Mouse (Mus musculus) bone marrow macrophage, adult 2 months (primary cell): ENCODE results near the gene Amy1. TPM values are rescaled to one million over a fixed set of nuclear protein-coding genes. Genes with fewer than 3 reads are reported as not detected.
"Not testable (repeated sequence)": the region's sequence is repeated elsewhere in the genome, so short reads cannot be mapped to it uniquely, and the experiment has no call there.

Experiments used
- H3K27ac ChIP-seq: 2 replicates; pipeline ENCODE4 v1.5.1; 2012; ENCODE audit warnings: low read depth, low read length; ENCODE audit not compliant: insufficient read depth
- H3K4me1 ChIP-seq: 2 replicates; pipeline ENCODE4 v1.6.1; 2012; ENCODE audit warnings: low read length; ENCODE audit not compliant: control insufficient read depth, insufficient read depth
- H3K4me3 ChIP-seq: 2 replicates; pipeline ENCODE4 v1.5.1; 2012; ENCODE audit warnings: mild to moderate bottlenecking, low read length, moderate library complexity; ENCODE audit not compliant: insufficient read depth
- CTCF ChIP-seq: IDR thresholded peaks from 2 replicates; pipeline ENCODE4 v1.5.1; 2012; ENCODE audit warnings: low read depth, mild to moderate bottlenecking, low read length, moderate library complexity
- POLR2A ChIP-seq: IDR thresholded peaks from 2 replicates; pipeline ENCODE4 v1.6.1; 2012; ENCODE audit warnings: mild to moderate bottlenecking, low read depth, low read length, borderline replicate concordance
- polyA plus RNA-seq: library from polyadenylated mRNA; stranded (reverse); fragments of >200 nt; gene quantifications from 2 replicates; pipeline ENCODE4 v1.2.4, GENCODE M21; 2012; ENCODE audit not compliant: missing spikeins, insufficient read depth, insufficient read length

The Amy1 gene
- not detected in 2 replicates for polyA plus RNA-seq

DNA sequence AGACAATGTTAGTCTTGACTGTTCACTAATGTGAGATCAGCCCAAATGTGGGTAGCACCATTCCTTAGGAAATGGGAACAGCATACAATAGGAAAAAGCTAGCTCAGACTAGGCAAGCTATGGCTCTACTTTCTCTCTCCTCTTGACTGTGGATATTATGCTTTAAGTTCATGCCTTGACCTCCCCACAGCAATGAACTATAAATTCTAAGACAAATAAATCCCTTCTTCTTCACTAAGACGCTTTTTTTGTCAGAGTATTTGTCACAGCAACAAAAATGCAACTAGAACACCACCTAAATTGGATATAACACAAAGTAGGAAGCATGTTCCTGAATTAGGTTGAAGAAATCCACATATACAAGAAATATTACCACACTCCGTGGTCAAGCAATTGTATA lies at the start of gene Amy1:
Gene Amy1 (minus strand): TSS at position 101 of the 400 bp plus-strand sequence.
- no peak for TF ChIP-seq POLR2A
- TF ChIP-seq CTCF: no peak
- H3K4me3 ChIP-seq: no peak within 1 kb of the TSS
- H3K4me1 ChIP-seq: no peaks in the 10 kb centered on the region
- no peak within 1 kb of the TSS for H3K27ac ChIP-seq

GRCm38 (mm10) chr3:113654335-113654734 lies 47.8 kb upstream of the Amy1 start:
- no peak for TF ChIP-seq CTCF
- no peak for TF ChIP-seq POLR2A
- Histone ChIP-seq H3K4me1 (no peaks in the 10 kb centered on the region), H3K4me3 (no peak overlapping the region), H3K27ac (no peak overlapping the region)

GRCm38 (mm10) chr3:113651386-113651785 lies 44.9 kb upstream of the Amy1 start:
- H3K27ac ChIP-seq, H3K4me1 ChIP-seq, H3K4me3 ChIP-seq: not testable (repeated sequence)

DNA sequence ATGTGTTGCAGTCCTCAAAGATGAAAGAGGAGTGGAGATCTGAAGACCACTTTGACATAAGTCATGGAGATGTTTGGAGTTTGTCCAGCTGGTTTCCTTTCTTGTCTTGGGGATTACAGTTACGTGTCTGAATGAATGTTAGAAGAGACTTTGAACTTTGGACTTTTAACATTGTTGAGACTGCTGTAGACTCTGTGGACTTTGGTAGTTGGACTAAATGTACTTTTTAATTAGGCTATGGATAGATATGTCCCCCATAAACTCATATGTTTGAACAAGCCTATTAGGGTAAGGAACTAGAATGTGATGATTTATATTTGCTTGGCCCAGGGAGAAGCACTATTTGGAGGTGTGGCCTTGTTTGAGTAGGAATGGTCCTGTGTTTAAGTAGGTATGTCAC lies 33.0 kb upstream of the Amy1 start:
- no peaks in the 10 kb centered on the region for H3K4me1 ChIP-seq
- no peak overlapping the region for H3K27ac ChIP-seq
- H3K4me3 ChIP-seq: no peak overlapping the region
- no peak for TF ChIP-seq POLR2A
- no peak for TF ChIP-seq CTCF

GRCm38 (mm10) chr3:113634220-113634619 lies 27.7 kb upstream of the Amy1 start:
- TF ChIP-seq CTCF: no peak
- no peak for TF ChIP-seq POLR2A
- no peak overlapping the region for H3K4me3 ChIP-seq

DNA sequence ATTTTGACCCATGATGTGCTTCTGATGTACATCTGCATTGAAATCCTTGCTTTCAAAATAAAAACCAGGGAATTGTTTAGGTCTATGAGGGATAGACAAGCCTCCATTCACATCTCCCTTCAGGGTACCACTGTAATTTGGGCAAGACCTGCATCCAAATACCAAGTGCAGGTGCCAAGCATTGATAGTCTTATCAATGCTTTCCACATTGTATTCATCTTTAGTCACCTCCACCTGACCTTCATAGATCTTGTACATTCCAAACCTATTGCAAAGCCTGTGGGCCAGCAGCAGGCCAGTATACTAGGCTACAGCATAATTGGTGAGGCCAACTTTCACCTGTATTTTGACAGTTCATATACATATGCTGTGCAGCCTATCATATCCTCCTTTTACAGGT lies 25.1 kb upstream of the Amy1 start:
- no peak overlapping the region for H3K4me3 ChIP-seq

More at GRCm38 (mm10) chr3:113634220-113634619, 27.7 kb upstream of the Amy1 start:
- H3K4me1 ChIP-seq: peaks cover 7% of the 10 kb centered on the region
- H3K27ac ChIP-seq: no peak overlapping the region

DNA sequence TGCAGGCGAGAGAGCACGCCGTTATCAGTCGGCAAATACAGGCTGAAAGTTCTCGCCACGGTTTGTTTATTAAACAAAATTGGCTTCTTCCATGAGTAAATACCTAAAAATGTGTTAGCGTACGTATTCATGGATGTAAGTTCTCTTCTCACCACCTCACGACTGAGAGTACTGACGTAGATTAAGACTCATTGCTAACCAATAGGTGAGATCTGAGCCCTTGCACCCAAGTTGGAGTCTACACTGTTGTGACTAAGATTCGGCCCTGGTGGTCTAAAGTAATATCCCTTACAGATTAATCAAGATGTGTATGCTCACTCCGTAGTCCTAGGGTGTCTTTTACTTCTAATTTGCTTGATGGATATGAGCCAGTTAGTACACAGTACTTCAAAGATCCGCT lies 24.1 kb upstream of the Amy1 start:
- H3K27ac ChIP-seq: peak overlapping the region; percentile 97
- no peak for TF ChIP-seq CTCF
- peak overlapping the region; percentile 85 for H3K4me3 ChIP-seq
- peaks cover 8% of the 10 kb centered on the region for H3K4me1 ChIP-seq

More for the DNA sequence above, 25.1 kb upstream of the Amy1 start:
- TF ChIP-seq CTCF (no peak), POLR2A (no peak)
- H3K27ac ChIP-seq: no peak overlapping the region
- H3K4me1 ChIP-seq: peaks cover 8% of the 10 kb centered on the region

DNA sequence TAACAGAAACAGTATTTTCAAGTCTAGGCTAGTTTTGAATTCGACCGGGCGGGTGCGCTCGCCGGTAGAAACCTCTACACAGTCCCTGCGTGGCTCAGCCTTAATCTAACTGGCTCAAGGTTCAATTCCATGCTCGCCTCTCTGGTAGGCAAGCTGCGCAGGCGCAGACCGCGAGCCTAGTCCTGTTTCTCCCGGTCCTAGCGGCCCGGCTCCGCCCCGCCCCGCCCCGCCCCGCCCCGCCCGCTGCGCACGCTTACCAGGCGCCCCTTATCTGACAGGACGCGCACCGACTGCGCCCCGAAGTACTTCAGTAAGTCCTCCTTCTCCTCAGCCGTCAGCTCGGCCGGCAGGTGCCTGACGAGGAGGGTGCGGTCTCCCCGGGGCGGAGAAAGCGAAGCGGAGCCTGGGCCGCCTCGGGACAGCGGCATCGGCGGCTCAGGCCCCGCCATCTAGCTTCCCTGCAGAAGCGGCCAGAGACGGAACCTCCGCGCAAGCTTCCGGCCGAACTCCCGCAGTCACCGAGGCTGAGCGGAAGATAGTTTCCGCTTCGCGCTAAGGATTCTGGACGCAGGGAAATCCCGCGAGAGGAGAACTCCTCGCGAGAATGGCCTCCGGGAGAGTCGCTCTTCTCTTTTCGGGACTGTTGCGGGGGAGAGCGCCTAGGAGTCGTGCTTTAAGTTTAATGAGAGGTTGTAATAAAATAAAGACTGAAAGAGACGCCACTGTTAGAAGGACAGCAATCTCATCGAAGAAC lies 23.3 kb upstream of the Amy1 start, which contains the start of gene Rnpc3:
Gene Rnpc3 (minus strand): TSS at position 544 of the 754 bp plus-strand sequence.
- TF ChIP-seq POLR2A (no peak), CTCF (no peak)
- H3K4me1 ChIP-seq: peaks cover 8% of the 10 kb centered on the region
- H3K4me3 ChIP-seq: peak within 1 kb of the TSS; percentile 85
- peak within 1 kb of the TSS; percentile 97 for H3K27ac ChIP-seq

DNA sequence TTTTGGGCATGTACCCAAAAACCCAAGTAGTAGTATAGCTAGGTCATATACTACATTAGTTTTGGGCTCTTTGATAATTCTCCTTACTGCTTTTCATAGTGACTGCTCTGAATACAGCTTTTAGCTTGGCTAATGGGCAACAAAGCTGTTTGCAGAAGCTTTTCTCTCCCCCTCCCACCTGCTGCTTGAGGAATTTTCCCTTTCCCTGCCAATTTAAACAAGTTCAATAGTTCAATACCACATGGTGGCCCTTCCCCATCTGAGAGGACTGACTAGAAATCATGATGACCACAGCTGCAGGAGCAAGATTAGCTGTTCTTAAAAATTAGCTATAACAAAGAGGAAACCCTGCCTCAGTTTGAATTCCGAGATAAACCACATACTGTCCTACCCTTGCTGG lies 15.7 kb downstream of the Amy1 start:
- TF ChIP-seq POLR2A: no peak
- no peak for TF ChIP-seq CTCF
- Histone ChIP-seq H3K27ac (no peak overlapping the region), H3K4me3 (no peak overlapping the region), H3K4me1 (no peaks in the 10 kb centered on the region)

- no peaks in the 10 kb centered on the region for H3K4me1 ChIP-seq
- H3K27ac ChIP-seq: no peak overlapping the region
- no peak overlapping the region for H3K4me3 ChIP-seq
- no peak for TF ChIP-seq POLR2A
- no peak for TF ChIP-seq CTCF
These were observed 31.9 kb downstream of the Amy1 start for GRCm38 (mm10) chr3:113574578-113574977.
